8 mouse cellular contexts compared by ENCODE assay signal in the genomic region with DNA sequence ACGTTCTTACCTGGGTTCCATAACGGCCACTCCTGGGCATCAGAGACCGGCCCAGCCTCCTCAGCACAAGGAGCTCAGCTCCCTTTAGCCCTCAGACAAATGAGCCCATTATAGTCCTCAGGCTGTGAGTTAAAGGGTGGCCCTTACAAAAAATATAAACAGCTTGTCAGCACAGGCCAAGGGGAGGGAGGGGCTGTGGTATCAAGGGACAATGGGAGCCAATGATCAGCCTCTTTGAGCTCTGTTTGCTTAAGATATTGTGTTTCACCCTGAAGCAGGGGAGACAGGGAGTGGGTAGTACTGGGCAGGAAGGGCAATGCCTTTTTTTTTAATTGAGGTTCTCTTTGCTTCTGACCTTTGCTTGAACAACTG. TPM values are rescaled to one million over a fixed set of nuclear protein-coding genes. Genes with fewer than 3 reads are reported as not detected.
DNase-seq lines count a peak whose midpoint lies in the region; ATAC-seq and TF ChIP-seq lines count a peak whose summit lies in the region.

No protein-coding gene starts in this region.

- no peaks in the 10 kb centered on the region for H3K36me3 ChIP-seq in forebrain, embryonic 14.5 days (ENCODE audit: control insufficient read depth, insufficient read depth, low read length)
- no peaks in the 10 kb centered on the region for H3K36me3 ChIP-seq in liver, embryonic 15.5 days (replicated peaks)
- no peaks in the 10 kb centered on the region for H3K36me3 ChIP-seq in stomach, embryonic 15.5 days

- no peak for DNase-seq in left cerebral cortex, adult 2 months (ENCODE audit: extremely low spot score in 1 of 2, low spot score in 2 of 2)
- DNase-seq in left cerebral cortex, postnatal 4 days = no peak
- DNase-seq in forebrain, embryonic 14.5 days (ENCODE audit: low spot score) = peak; percentile 59
- no peak for DNase-seq in left cerebral cortex, adult 8-10 months (ENCODE audit: low spot score in 2 of 2)
- no peak for DNase-seq in ovary, postnatal 10 days (ENCODE audit: low spot score)

- peak; percentile 60 for ATAC-seq in forebrain, embryonic 14.5 days
- peak; percentile 86 for ATAC-seq in liver, embryonic 15.5 days (ENCODE audit: insufficient read depth)
- peak; percentile 82 for ATAC-seq in stomach, embryonic 15.5 days (ENCODE audit: insufficient read depth, low FRiP score, low read depth)
- ATAC-seq in inflammation-experienced regulatory T-cells, adult 6 months = no peak

- H3K4me2 ChIP-seq in forebrain, embryonic 14.5 days (ENCODE audit: low read length) = peak overlapping the region; percentile 38
- H3K4me2 ChIP-seq in liver, embryonic 15.5 days = peak overlapping the region; percentile 70
- peak overlapping the region; percentile 49 for H3K4me2 ChIP-seq in stomach, embryonic 15.5 days

- no peaks in the 10 kb centered on the region for H3K27me3 ChIP-seq in forebrain, embryonic 14.5 days (replicated peaks; ENCODE audit: control insufficient read depth, insufficient read depth, low read length)
- 0 out of 2 replicates have a peak, but pooled peaks cover 10% of the 10 kb centered on the region for H3K27me3 ChIP-seq in liver, embryonic 15.5 days
- no peaks in the 10 kb centered on the region; the same call in 1 of the 2 replicates for H3K27me3 ChIP-seq in stomach, embryonic 15.5 days (replicated peaks)

- H3K9ac ChIP-seq in forebrain, embryonic 14.5 days (ENCODE audit: low read length) = no peak overlapping the region; the same call in 1 of the 2 replicates
- H3K9ac ChIP-seq in liver, embryonic 15.5 days = peak overlapping the region; percentile 45
- no peak overlapping the region for H3K9ac ChIP-seq in stomach, embryonic 15.5 days

- H3K4me1 ChIP-seq in forebrain, embryonic 14.5 days (ENCODE audit: control insufficient read depth, insufficient read depth, low read length) = peaks cover 20% of the 10 kb centered on the region
- H3K4me1 ChIP-seq in liver, embryonic 15.5 days (replicated peaks) = peaks cover 49% of the 10 kb centered on the region
- peaks cover 12% of the 10 kb centered on the region; the same call in 1 of the 2 replicates for H3K4me1 ChIP-seq in stomach, embryonic 15.5 days

- no peak for TF ChIP-seq CTCF in left cerebral cortex, adult 2 months (IDR thresholded peaks at IDR 0.05)

- intact Hi-C loops in left cerebral cortex, adult 2 months (cut with DNase I) = no loop called here
- intact Hi-C loops in left cerebral cortex, postnatal 4 days (cut with DNase I) = no loop called here

- WGBS in forebrain, embryonic 14.5 days = 5% methylated on average over 3 of the region's 3 CpGs
- WGBS in liver, embryonic 15.5 days (ENCODE audit: insufficient replicate concordance) = 13% methylated on average over 3 of the region's 3 CpGs
- WGBS in stomach, embryonic 15.5 days = 8% methylated on average over 3 of the region's 3 CpGs

- H3K9me3 ChIP-seq in forebrain, embryonic 14.5 days (replicated peaks; ENCODE audit: control insufficient read depth, low read length) = no peaks in the 10 kb centered on the region; the same call in 1 of the 2 replicates
- H3K9me3 ChIP-seq in liver, embryonic 15.5 days (replicated peaks) = no peaks in the 10 kb centered on the region
- H3K9me3 ChIP-seq in stomach, embryonic 15.5 days = no peaks in the 10 kb centered on the region

- H3K27ac ChIP-seq in left cerebral cortex, adult 2 months = peak overlapping the region; percentile 9; the same call in 1 of the 2 replicates
- no peak overlapping the region for H3K27ac ChIP-seq in forebrain, embryonic 14.5 days (ENCODE audit: low read depth, low read length)
- peak overlapping the region; percentile 46 for H3K27ac ChIP-seq in liver, embryonic 15.5 days (replicated peaks)
- H3K27ac ChIP-seq in stomach, embryonic 15.5 days = peak overlapping the region; percentile 63

- no peak overlapping the region; the same call in 1 of the 2 replicates for H3K4me3 ChIP-seq in left cerebral cortex, adult 2 months
- no peak overlapping the region for H3K4me3 ChIP-seq in forebrain, embryonic 14.5 days (ENCODE audit: low read depth, low read length)
- peak overlapping the region; percentile 60 for H3K4me3 ChIP-seq in liver, embryonic 15.5 days (replicated peaks)
- H3K4me3 ChIP-seq in stomach, embryonic 15.5 days (replicated peaks) = peak overlapping the region; percentile 26

RNA-seq across cellular contexts. Expression of gene Trim2, which starts 36.1 kb away (rescaled TPM):
- 100 to 1,000 TPM; 246 to 280 TPM for total RNA-seq in left cerebral cortex, adult 2 months (2021)
- total RNA-seq in left cerebral cortex, postnatal 4 days (2021) = 100 to 1,000 TPM; 331 to 352 TPM
- 117 and 162 TPM in 2 replicates for polyA plus RNA-seq in forebrain, embryonic 14.5 days (2014; fragmentation: Nextera tagmentation; extraction: Ambion mirVana)
- polyA plus RNA-seq in liver, embryonic 15.5 days (2015; fragmentation: Nextera tagmentation; extraction: Ambion mirVana) = 4.8 and 5.6 TPM in 2 replicates
- polyA plus RNA-seq in stomach, embryonic 15.5 days (2015; fragmentation: Nextera tagmentation; extraction: Ambion mirVana) = 27.9 and 31.7 TPM in 2 replicates
- 100 to 1,000 TPM; 252 to 273 (median 260) TPM for total RNA-seq in left cerebral cortex, adult 8-10 months (2022)
- polyA plus RNA-seq in inflammation-experienced regulatory T-cells, adult 6 months (2017; shearing (Covaris generic)) = 1 to 10 TPM; 3.1 to 5.0 (median 4.8) TPM

Comparison
In these comparisons a context has a peak if more than half of its experiments do, and no peak if none do; other contexts are left out.
1. H3K4me3 ChIP-seq: peak in liver, embryonic 15.5 days (single experiment) and stomach, embryonic 15.5 days (single experiment); none in left cerebral cortex, adult 2 months (single experiment) and forebrain, embryonic 14.5 days (single experiment).
2. Peak in every context shown above with its lines, with median percentiles within 50 percentile points of each other: H3K4me2 ChIP-seq.